Mouse (Mus musculus): ENCODE measurements around the gene Wdr77.
"Not testable (repeated sequence)": the region's sequence is repeated elsewhere in the genome, so short reads cannot be mapped to it uniquely, and the experiment has no call there.

Gene Wdr77

GRCm38 (mm10) chr3:105958974-105959580 lies at the start of gene Wdr77:
Gene Wdr77, plus strand, starts transcription at chr3:105959369.
- DNase-seq (ENCODE audit: low spot score), result peak; percentile 93

- DNase-seq (ENCODE audit: low spot score), result no peak
Observed at GRCm38 (mm10) chr3:105910519-105911190, 48.5 kb upstream of the Wdr77 start.

- no peak for DNase-seq (ENCODE audit: low spot score)
Observed at GRCm38 (mm10) chr3:105912097-105912880, 46.9 kb upstream of the Wdr77 start.

- DNase-seq (ENCODE audit: low spot score), result no peak
Observed at GRCm38 (mm10) chr3:105913839-105914681, 45.1 kb upstream of the Wdr77 start.

- DNase-seq (ENCODE audit: low spot score), result no peak
Observed at GRCm38 (mm10) chr3:105915281-105915680, 43.9 kb upstream of the Wdr77 start.

GRCm38 (mm10) chr3:105916455-105916854 lies 42.7 kb upstream of the Wdr77 start:
- DNase-seq (ENCODE audit: low spot score), result not testable (repeated sequence)

- no peak for DNase-seq (ENCODE audit: low spot score)
Observed at GRCm38 (mm10) chr3:105917656-105918354, 41.4 kb upstream of the Wdr77 start.

GRCm38 (mm10) chr3:105918355-105918745 lies 40.8 kb upstream of the Wdr77 start:
- DNase-seq (ENCODE audit: low spot score), result no peak

- not testable (repeated sequence) for DNase-seq (ENCODE audit: low spot score)
Observed at GRCm38 (mm10) chr3:105920743-105921142, 38.4 kb upstream of the Wdr77 start.

GRCm38 (mm10) chr3:105921959-105922358 lies 37.2 kb upstream of the Wdr77 start:
- no peak for DNase-seq (ENCODE audit: low spot score)

GRCm38 (mm10) chr3:105924616-105925015 lies 34.6 kb upstream of the Wdr77 start:
- no peak for DNase-seq (ENCODE audit: low spot score)

GRCm38 (mm10) chr3:105927561-105928194 lies 31.5 kb upstream of the Wdr77 start:
- no peak for DNase-seq (ENCODE audit: low spot score)

GRCm38 (mm10) chr3:105928195-105928569 lies 31.0 kb upstream of the Wdr77 start:
- DNase-seq (ENCODE audit: low spot score), result no peak

- no peak for DNase-seq (ENCODE audit: low spot score)
Observed at GRCm38 (mm10) chr3:105928781-105929180, 30.4 kb upstream of the Wdr77 start.

- DNase-seq (ENCODE audit: low spot score), result no peak
Observed at GRCm38 (mm10) chr3:105929821-105930220, 29.3 kb upstream of the Wdr77 start.

GRCm38 (mm10) chr3:105931095-105931494 lies 28.1 kb upstream of the Wdr77 start:
- no peak for DNase-seq (ENCODE audit: low spot score)

- DNase-seq (ENCODE audit: low spot score), result no peak
Observed at GRCm38 (mm10) chr3:105932240-105933071, 26.7 kb upstream of the Wdr77 start, which contains the start of gene I830077J02Rik. Gene I830077J02Rik, minus strand, starts transcription at chr3:105932664.

- DNase-seq (ENCODE audit: low spot score), result no peak
Observed at GRCm38 (mm10) chr3:105933926-105934325, 25.2 kb upstream of the Wdr77 start.

- DNase-seq (ENCODE audit: low spot score), result no peak
Observed at GRCm38 (mm10) chr3:105935033-105935432, 24.1 kb upstream of the Wdr77 start.

- DNase-seq (ENCODE audit: low spot score), result no peak
Observed at GRCm38 (mm10) chr3:105936111-105936510, 23.1 kb upstream of the Wdr77 start.

Measured in urinary bladder, postnatal 25 days (tissue).